Mouse (Mus musculus) liver, embryonic 11.5 days (tissue): ENCODE results near the gene Gm49396. TPM values are rescaled to one million over a fixed set of nuclear protein-coding genes. Genes with fewer than 3 reads are reported as not detected.

Source experiments
- ATAC-seq: fragments of 200-750 bp; cut with Nextera tagmentation; replicated peaks from 2 replicates; pipeline ENCODE4 v1.8.0; 2017; ENCODE audit warnings: moderate number of reproducible peaks, mild to moderate bottlenecking, moderate TSS enrichment, moderate library complexity; ENCODE audit not compliant: low FRiP score
- DNase-seq: peaks from one replicate; pipeline ENCODE4 v3.0.0-alpha.2; 2017; ENCODE audit warnings: low spot score
- H3K27ac ChIP-seq: fragments of 300-500 bp; sonication (generic); 2 replicates; pipeline ENCODE4 v1.5.1; 2014; ENCODE audit warnings: mild to moderate bottlenecking, low read depth, low read length, control low read depth
- H3K27me3 ChIP-seq: fragments of 300-500 bp; sonication (generic); replicated peaks from 2 replicates; pipeline ENCODE4 v1.6.1; 2014; ENCODE audit warnings: low read length, mixed read lengths; ENCODE audit not compliant: control insufficient read depth, insufficient read depth
- H3K36me3 ChIP-seq: fragments of 300-500 bp; sonication (generic); 2 replicates; pipeline ENCODE4 v1.6.1; 2014; ENCODE audit warnings: mild to moderate bottlenecking, low read length, moderate library complexity, mixed read lengths; ENCODE audit not compliant: control insufficient read depth, insufficient read depth
- H3K4me1 ChIP-seq: fragments of 300-500 bp; sonication (generic); replicated peaks from 2 replicates; pipeline ENCODE4 v1.6.1; 2014; ENCODE audit warnings: low read length, mixed read lengths; ENCODE audit not compliant: control insufficient read depth, insufficient read depth
- H3K4me2 ChIP-seq: fragments of 300-500 bp; sonication (generic); 2 replicates; pipeline ENCODE4 v1.6.1; 2014; ENCODE audit warnings: mild to moderate bottlenecking, control low read depth, moderate library complexity
- H3K4me3 ChIP-seq: fragments of 300-500 bp; sonication (generic); 2 replicates; pipeline ENCODE4 v1.5.1; 2014; ENCODE audit warnings: low read depth, low read length, control low read depth
- H3K9ac ChIP-seq: fragments of 300-500 bp; sonication (generic); 2 replicates; pipeline ENCODE4 v1.6.1; 2014; ENCODE audit warnings: low read depth, low read length, control low read depth
- H3K9me3 ChIP-seq: fragments of 300-500 bp; sonication (generic); 2 replicates; pipeline ENCODE4 v1.6.1; 2016; ENCODE audit warnings: low read length, inconsistent platforms, mixed read lengths; ENCODE audit not compliant: control insufficient read depth
- WGBS: fragments of 180-500 bp; shearing (Covaris S2); extraction: QIAGEN DNeasy Blood & Tissue Kit; methylation state at CpG from one replicate; pipeline ENCODE4 v1.1.7; 2014; 5-methylcytosine and 5-hydroxymethylcytosine counted together
- polyA plus RNA-seq: library from polyadenylated mRNA; unstranded; fragments of >200 nt; fragmentation: Nextera tagmentation; extraction: Ambion mirVana; gene quantifications from 2 replicates; pipeline ENCODE4 v1.2.1, GENCODE M21; 2014

The Gm49396 gene
- polyA plus RNA-seq, 1 experiment from 2014 or later, result 8.0 TPM

DNA sequence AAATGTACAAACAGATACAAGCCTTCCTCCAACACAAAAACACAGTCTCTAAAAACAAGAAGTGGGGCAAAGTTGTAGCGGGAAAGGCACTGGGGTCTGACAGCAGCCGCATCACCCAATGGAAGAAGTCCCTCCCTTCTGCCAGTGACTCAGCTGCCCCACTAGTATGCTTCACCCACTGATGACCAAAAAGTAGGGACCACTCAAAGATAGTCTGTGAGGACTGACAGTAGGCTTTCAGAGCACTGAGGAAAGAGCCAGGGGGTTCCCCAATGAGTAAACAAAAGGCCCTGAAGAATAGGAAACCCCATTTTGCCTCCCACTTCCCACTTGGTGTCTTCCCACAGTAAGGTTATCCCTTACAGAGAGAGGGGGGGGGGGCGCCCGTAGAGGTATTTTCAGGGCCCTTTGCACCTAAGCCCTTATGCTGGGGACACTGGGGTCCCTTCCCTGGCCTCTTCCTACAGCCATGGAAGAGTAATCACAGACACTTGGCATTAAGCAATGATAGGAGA lies 31.4 kb downstream of the Gm49396 start:
- Histone ChIP-seq H3K4me3 (no peak overlapping the region), H3K4me1 (peaks cover 7% of the 10 kb centered on the region), H3K36me3 (no peaks in the 10 kb centered on the region), H3K4me2 (no peak overlapping the region), H3K27me3 (no peaks in the 10 kb centered on the region), H3K27ac (no peak overlapping the region), H3K9ac (no peak overlapping the region), H3K9me3 (no peaks in the 10 kb centered on the region)
- DNase-seq, result no peak
- ATAC-seq, result no peak
- WGBS, result 66% methylated on average over 3 of the region's 4 CpGs

- no peak overlapping the region for H3K27ac ChIP-seq
Measured at GRCm38 (mm10) chr7:30596093-30596492, 32.9 kb downstream of the Gm49396 start.

GRCm38 (mm10) chr7:30596811-30597210 lies 33.7 kb downstream of the Gm49396 start:
- H3K27me3 ChIP-seq, result no peaks in the 10 kb centered on the region
- 0 out of 2 replicates have a peak, but pooled peaks cover 4% of the 10 kb centered on the region for H3K4me1 ChIP-seq
- ATAC-seq (no peak), DNase-seq (no peak)
- H3K36me3 ChIP-seq, result no peaks in the 10 kb centered on the region
- H3K4me3 ChIP-seq, result no peak overlapping the region
- H3K4me2 ChIP-seq, result no peak overlapping the region
- WGBS, result 80% methylated on average over 5 of the region's 5 CpGs
- no peaks in the 10 kb centered on the region for H3K9me3 ChIP-seq
- H3K27ac ChIP-seq, result no peak overlapping the region
- H3K9ac ChIP-seq, result no peak overlapping the region

More at GRCm38 (mm10) chr7:30596093-30596492, 32.9 kb downstream of the Gm49396 start:
- DNase-seq (no peak), ATAC-seq (no peak)
- no peak overlapping the region for H3K4me3 ChIP-seq
- H3K4me2 ChIP-seq, result no peak overlapping the region
- no peaks in the 10 kb centered on the region for H3K36me3 ChIP-seq
- WGBS, result 76% methylated on average over 5 of the region's 5 CpGs
- H3K4me1 ChIP-seq, result 0 out of 2 replicates have a peak, but pooled peaks cover 4% of the 10 kb centered on the region
- no peaks in the 10 kb centered on the region for H3K9me3 ChIP-seq
- H3K27me3 ChIP-seq, result no peaks in the 10 kb centered on the region
- no peak overlapping the region for H3K9ac ChIP-seq

DNA sequence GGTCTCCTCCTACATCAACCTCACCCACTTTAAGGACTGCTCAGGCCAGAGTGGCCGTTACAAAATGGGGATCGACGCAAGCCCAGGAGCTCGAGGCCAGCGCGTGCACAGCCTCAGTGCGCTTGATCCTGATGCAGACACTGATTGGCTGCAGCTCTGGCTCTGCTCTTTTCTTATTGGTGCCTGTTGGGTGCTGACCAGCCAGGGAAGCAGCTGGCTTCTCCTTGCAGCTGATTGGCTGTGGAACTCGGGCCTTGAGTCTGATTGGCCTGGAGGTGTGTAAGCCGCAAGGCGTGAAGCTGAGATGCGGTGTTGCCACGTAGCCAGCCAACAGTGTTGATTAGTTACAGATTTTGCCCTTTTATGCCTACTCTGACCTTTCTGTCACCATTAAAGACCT lies 35.6 kb downstream of the Gm49396 start, which contains the start of gene Zbtb32:
Gene Zbtb32, minus strand, starts transcription at position 124 of the 400 bp plus-strand sequence.
- H3K9ac ChIP-seq, result no peak within 1 kb of the TSS
- H3K9me3 ChIP-seq, result no peaks in the 10 kb centered on the region
- H3K27me3 ChIP-seq, result no peaks in the 10 kb centered on the region
- no peaks in the 10 kb centered on the region for H3K36me3 ChIP-seq
- no peak within 1 kb of the TSS for H3K4me3 ChIP-seq
- no peak for DNase-seq
- H3K4me2 ChIP-seq, result peak within 1 kb of the TSS; percentile 37
- 90% methylated on average over 12 of the region's 12 CpGs for WGBS
- 0 out of 2 replicates have a peak, but pooled peaks cover 4% of the 10 kb centered on the region for H3K4me1 ChIP-seq
- no peak within 1 kb of the TSS for H3K27ac ChIP-seq
- ATAC-seq, result no peak

DNA sequence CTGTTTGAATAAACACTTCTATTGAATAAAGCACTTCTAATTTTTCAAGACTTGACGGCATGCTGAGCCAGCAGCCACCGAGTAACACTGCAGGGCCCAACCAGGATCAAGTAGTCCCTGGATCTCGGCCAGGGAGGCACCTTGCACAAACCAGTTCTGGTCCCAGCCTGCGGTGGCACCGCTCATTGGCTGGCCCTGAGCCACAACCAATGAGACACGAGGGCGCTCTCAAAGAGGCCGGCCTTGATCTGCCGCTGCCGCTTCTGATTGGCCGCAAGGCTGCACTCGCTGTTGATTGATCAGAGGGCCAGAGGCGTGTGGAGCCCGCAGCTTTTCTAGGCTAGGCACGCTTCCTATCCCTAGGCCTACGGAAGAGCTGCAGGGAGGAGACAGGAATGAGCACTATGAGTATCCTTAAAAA lies 36.8 kb downstream of the Gm49396 start:
- Histone ChIP-seq H3K9me3 (no peaks in the 10 kb centered on the region), H3K27ac (no peak overlapping the region), H3K4me1 (0 out of 2 replicates have a peak, but pooled peaks cover 4% of the 10 kb centered on the region), H3K9ac (0 out of 2 replicates have a peak overlapping the region, but pooled peaks have one; percentile 1), H3K27me3 (no peaks in the 10 kb centered on the region), H3K4me2 (peak overlapping the region; percentile 37), H3K4me3 (no peak overlapping the region), H3K36me3 (no peaks in the 10 kb centered on the region)
- DNase-seq (peak; percentile 74), ATAC-seq (peak; percentile 97)
- WGBS, result 6% methylated on average over 16 of the region's 16 CpGs

DNA sequence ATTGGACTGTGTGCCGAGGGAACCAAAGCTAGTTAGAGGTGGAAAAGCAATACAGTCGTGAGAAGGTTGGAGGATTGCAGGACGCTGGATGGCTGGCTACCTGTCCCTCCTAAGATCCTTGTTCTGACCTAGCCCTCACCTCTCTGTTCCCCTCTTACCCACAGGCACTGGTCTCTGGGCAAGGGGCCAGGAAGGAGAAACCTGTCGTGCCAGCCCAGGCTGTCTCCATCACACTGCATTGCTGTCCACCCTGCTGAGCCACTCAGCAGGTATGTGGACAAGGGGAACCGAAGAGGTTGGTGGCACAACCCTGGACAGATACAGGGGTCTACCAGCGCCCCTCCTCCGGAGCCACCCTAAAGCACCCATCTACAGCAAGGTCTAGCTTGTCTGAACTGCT lies 37.5 kb downstream of the Gm49396 start:
- Histone ChIP-seq H3K4me2 (peak overlapping the region; percentile 25; the same call in 1 of the 2 replicates), H3K9me3 (no peaks in the 10 kb centered on the region), H3K4me3 (no peak overlapping the region), H3K4me1 (0 out of 2 replicates have a peak, but pooled peaks cover 4% of the 10 kb centered on the region), H3K36me3 (no peaks in the 10 kb centered on the region), H3K27ac (no peak overlapping the region), H3K27me3 (no peaks in the 10 kb centered on the region), H3K9ac (no peak overlapping the region)
- ATAC-seq (no peak), DNase-seq (no peak)
- 69% methylated on average over 7 of the region's 7 CpGs for WGBS

GRCm38 (mm10) chr7:30602583-30602982 lies 39.4 kb downstream of the Gm49396 start:
- Histone ChIP-seq H3K27me3 (no peaks in the 10 kb centered on the region), H3K9ac (no peak overlapping the region), H3K4me1 (0 out of 2 replicates have a peak, but pooled peaks cover 4% of the 10 kb centered on the region), H3K36me3 (no peaks in the 10 kb centered on the region), H3K4me3 (no peak overlapping the region), H3K27ac (no peak overlapping the region), H3K9me3 (no peaks in the 10 kb centered on the region), H3K4me2 (no peak overlapping the region)
- WGBS, result 48% methylated on average over 3 of the region's 3 CpGs
- DNase-seq (no peak), ATAC-seq (no peak)

DNA sequence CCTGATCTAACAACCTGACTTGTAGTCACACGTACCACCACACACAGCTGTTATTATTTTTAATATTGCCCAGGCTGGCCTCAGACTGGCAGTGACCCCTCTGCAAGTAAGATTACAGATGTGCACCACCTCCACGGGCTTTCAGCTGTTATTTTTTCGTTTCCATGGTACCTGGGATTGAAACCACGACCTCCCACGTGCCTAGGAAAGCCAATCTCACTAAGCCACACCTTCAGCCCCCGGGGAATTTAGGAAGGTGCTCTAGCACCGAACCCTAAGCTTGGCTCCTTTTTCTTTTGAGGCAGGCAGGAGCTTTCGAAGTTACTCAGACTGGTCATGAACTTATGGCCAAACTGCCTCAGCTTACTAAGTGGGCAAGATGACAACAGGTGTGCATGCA lies 41.3 kb downstream of the Gm49396 start:
- 66% methylated on average over 8 of the region's 8 CpGs for WGBS
- no peak overlapping the region for H3K9ac ChIP-seq
- no peaks in the 10 kb centered on the region for H3K27me3 ChIP-seq
- H3K4me3 ChIP-seq, result no peak overlapping the region
- H3K4me2 ChIP-seq, result no peak overlapping the region
- H3K4me1 ChIP-seq, result 0 out of 2 replicates have a peak, but pooled peaks cover 6% of the 10 kb centered on the region
- H3K9me3 ChIP-seq, result no peaks in the 10 kb centered on the region
- DNase-seq (no peak), ATAC-seq (no peak)
- H3K27ac ChIP-seq, result no peak overlapping the region
- H3K36me3 ChIP-seq, result no peaks in the 10 kb centered on the region

- H3K4me3 ChIP-seq, result no peak overlapping the region
- H3K27me3 ChIP-seq, result no peaks in the 10 kb centered on the region
- H3K9ac ChIP-seq, result no peak overlapping the region
- DNase-seq (no peak), ATAC-seq (no peak)
- H3K4me2 ChIP-seq, result no peak overlapping the region
- no peaks in the 10 kb centered on the region for H3K9me3 ChIP-seq
- H3K36me3 ChIP-seq, result no peaks in the 10 kb centered on the region
- 82% methylated on average over 8 of the region's 8 CpGs for WGBS
- H3K27ac ChIP-seq, result no peak overlapping the region
- 0 out of 2 replicates have a peak, but pooled peaks cover 2% of the 10 kb centered on the region for H3K4me1 ChIP-seq
Measured at GRCm38 (mm10) chr7:30604944-30605343, 41.8 kb downstream of the Gm49396 start.
